In the genomic region with DNA sequence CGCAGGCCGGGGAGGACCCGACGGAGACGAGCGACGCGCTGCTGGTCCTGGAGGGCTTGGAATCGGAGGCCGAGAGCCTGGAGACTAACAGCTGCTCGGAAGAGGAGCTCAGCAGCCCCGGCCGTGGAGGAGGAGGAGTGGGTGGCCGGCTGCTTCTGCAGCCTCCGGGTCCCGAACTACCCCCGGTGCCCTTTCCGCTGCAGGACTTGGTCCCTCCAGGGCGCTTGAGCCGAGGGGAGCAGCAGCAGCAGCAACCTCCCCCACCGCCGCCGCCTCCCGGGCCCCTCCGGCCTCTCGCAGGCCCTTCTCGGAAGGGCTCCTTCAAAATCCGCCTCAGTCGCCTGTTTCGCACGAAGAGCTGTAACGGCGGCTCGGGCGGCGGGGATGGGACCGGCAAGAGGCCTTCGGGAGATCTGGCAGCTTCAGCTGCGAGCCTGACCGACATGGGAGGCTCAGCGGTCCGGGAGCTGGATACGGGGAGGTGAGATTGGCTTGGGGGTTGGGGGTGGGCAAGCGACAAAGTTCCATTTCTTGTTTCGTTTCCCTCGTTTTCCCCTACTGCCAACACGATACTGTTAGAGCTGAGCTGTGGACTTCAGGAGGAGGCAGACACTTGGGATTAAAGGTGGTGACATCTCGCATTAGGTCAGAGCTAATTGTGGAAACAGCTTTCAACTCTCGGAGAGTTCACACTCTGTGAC, we compare ENCODE assay signal across 7 mouse cellular contexts. TPM values are rescaled to one million over a fixed set of nuclear protein-coding genes. Genes with fewer than 3 reads are reported as not detected.
DNase-seq lines count a peak whose midpoint lies in the region; ATAC-seq lines count a peak whose summit lies in the region.

No protein-coding gene starts in this region.

- H3K9ac ChIP-seq in heart, embryonic 12.5 days = peak overlapping the region; percentile 99

- no peaks in the 10 kb centered on the region for H3K9me3 ChIP-seq in embryonic facial prominence, embryonic 10.5 days
- H3K9me3 ChIP-seq in heart, embryonic 12.5 days (replicated peaks) = no peaks in the 10 kb centered on the region

- peak; percentile 14 for ATAC-seq in CD4-positive, CD25-positive, alpha-beta regulatory T cell, adult 4 months
- ATAC-seq in heart, embryonic 12.5 days (ENCODE audit: insufficient number of reproducible peaks, low FRiP score) = peak; percentile 9; the same call in 1 of the 2 replicates
- peak; percentile 22 for ATAC-seq in megakaryocyte, adult 5-6 weeks (ENCODE audit: poor library complexity, severe bottlenecking)

- H3K27ac ChIP-seq in embryonic facial prominence, embryonic 10.5 days (replicated peaks) = peak overlapping the region; percentile 94
- H3K27ac ChIP-seq in heart, embryonic 12.5 days (ENCODE audit: poor library complexity, severe bottlenecking) = peak overlapping the region; percentile 96

- DNase-seq in Muller cell, postnatal 12 days (ENCODE audit: inconsistent ontology term) = peak; percentile 41
- DNase-seq in embryonic facial prominence, embryonic 10.5 days (ENCODE audit: low spot score) = peak; percentile 66
- DNase-seq in kidney, postnatal 14 days = peak; percentile 45
- DNase-seq in spleen, adult 12 weeks (ENCODE audit: low spot score) = peak; percentile 49

- peaks cover 8% of the 10 kb centered on the region for H3K36me3 ChIP-seq in embryonic facial prominence, embryonic 10.5 days (replicated peaks)
- H3K36me3 ChIP-seq in heart, embryonic 12.5 days = no peaks in the 10 kb centered on the region

- peak overlapping the region; percentile 100 for H3K4me3 ChIP-seq in embryonic facial prominence, embryonic 10.5 days
- H3K4me3 ChIP-seq in heart, embryonic 12.5 days = peak overlapping the region; percentile 93

- peaks cover 37% of the 10 kb centered on the region for H3K4me1 ChIP-seq in embryonic facial prominence, embryonic 10.5 days
- peaks cover 26% of the 10 kb centered on the region for H3K4me1 ChIP-seq in heart, embryonic 12.5 days (replicated peaks)

- under 1% methylated on average over 49 of the region's 49 CpGs for WGBS in embryonic facial prominence, embryonic 10.5 days
- WGBS in heart, embryonic 12.5 days = under 1% methylated on average over 49 of the region's 49 CpGs

- peak overlapping the region; percentile 92 for H3K4me2 ChIP-seq in heart, embryonic 12.5 days

- H3K27me3 ChIP-seq in embryonic facial prominence, embryonic 10.5 days (replicated peaks; ENCODE audit: low read depth, poor library complexity, severe bottlenecking) = no peaks in the 10 kb centered on the region
- no peaks in the 10 kb centered on the region for H3K27me3 ChIP-seq in heart, embryonic 12.5 days (replicated peaks)

RNA-seq across cellular contexts. Expression of a gene that starts 0.7 kb away (rescaled TPM):
- 1 to 10 TPM; 7.6 to 8.4 TPM for polyA plus RNA-seq in CD4-positive, CD25-positive, alpha-beta regulatory T cell, adult 4 months (2017; shearing (Covaris generic))
- 3.3 TPM in 2 replicates for polyA plus RNA-seq in embryonic facial prominence, embryonic 10.5 days (2016; fragmentation: Nextera tagmentation; extraction: Ambion mirVana)
- 5.4 and 6.0 TPM in 2 replicates for polyA plus RNA-seq in heart, embryonic 12.5 days (2016; fragmentation: Nextera tagmentation; extraction: Ambion mirVana)
- 4.0 and 4.4 TPM in 2 replicates for total RNA-seq in megakaryocyte, adult 5-6 weeks (2015)
- 7.6 and 8.5 TPM in 2 replicates for total RNA-seq in megakaryocyte, adult 5-6 weeks (2017)

RNA-seq across cellular contexts. Expression of a gene that starts 11.2 kb away (rescaled TPM):
- under 1 TPM; 0.16 to 0.30 TPM for polyA plus RNA-seq in CD4-positive, CD25-positive, alpha-beta regulatory T cell, adult 4 months (2017; shearing (Covaris generic))
- 0.05 and 0.07 TPM in 2 replicates for polyA plus RNA-seq in embryonic facial prominence, embryonic 10.5 days (2016; fragmentation: Nextera tagmentation; extraction: Ambion mirVana)
- polyA plus RNA-seq in heart, embryonic 12.5 days (2016; fragmentation: Nextera tagmentation; extraction: Ambion mirVana) = 0.06 and 0.08 TPM in 2 replicates
- total RNA-seq in megakaryocyte, adult 5-6 weeks (2015) = not detected in 2 replicates
- under 0.01 TPM in 1 of 2 replicates, not detected in the other for total RNA-seq in megakaryocyte, adult 5-6 weeks (2017)

RNA-seq across cellular contexts. Expression of a gene that starts 47.6 kb away (rescaled TPM):
- 10 to 100 TPM; 38.8 to 42.3 TPM for polyA plus RNA-seq in CD4-positive, CD25-positive, alpha-beta regulatory T cell, adult 4 months (2017; shearing (Covaris generic))
- 65.7 and 67.0 TPM in 2 replicates for polyA plus RNA-seq in embryonic facial prominence, embryonic 10.5 days (2016; fragmentation: Nextera tagmentation; extraction: Ambion mirVana)
- polyA plus RNA-seq in heart, embryonic 12.5 days (2016; fragmentation: Nextera tagmentation; extraction: Ambion mirVana) = 62.7 and 63.4 TPM in 2 replicates
- 17.2 and 19.8 TPM in 2 replicates for total RNA-seq in megakaryocyte, adult 5-6 weeks (2015)
- total RNA-seq in megakaryocyte, adult 5-6 weeks (2017) = 8.2 and 15.2 TPM in 2 replicates

RNA-seq across cellular contexts. Expression of a gene that starts 52.2 kb away (rescaled TPM):
- polyA plus RNA-seq in CD4-positive, CD25-positive, alpha-beta regulatory T cell, adult 4 months (2017; shearing (Covaris generic)) = not detected
- polyA plus RNA-seq in embryonic facial prominence, embryonic 10.5 days (2016; fragmentation: Nextera tagmentation; extraction: Ambion mirVana) = 2.4 TPM in 2 replicates
- polyA plus RNA-seq in heart, embryonic 12.5 days (2016; fragmentation: Nextera tagmentation; extraction: Ambion mirVana) = 12.4 and 12.5 TPM in 2 replicates
- 7.7 and 9.8 TPM in 2 replicates for total RNA-seq in megakaryocyte, adult 5-6 weeks (2015)
- 5.8 and 9.4 TPM in 2 replicates for total RNA-seq in megakaryocyte, adult 5-6 weeks (2017)

Comparison
In these comparisons a context has a peak if more than half of its experiments do, and no peak if none do; other contexts are left out.
1. Peak in every context shown above with its lines: DNase-seq, ATAC-seq, H3K4me3 ChIP-seq and H3K27ac ChIP-seq.